Mouse (Mus musculus): ENCODE data around the gene Sez6l2. TPM values are rescaled to one million over a fixed set of nuclear protein-coding genes. Genes with fewer than 3 reads are reported as not detected.
"Not testable (repeated sequence)": the region's sequence is repeated elsewhere in the genome, so short reads cannot be mapped to it uniquely, and the experiment has no call there.

Sez6l2 gene
- 0.72 and 1.2 TPM in 2 replicates for polyA plus RNA-seq (2016; fragmentation: Nextera tagmentation; extraction: Ambion mirVana)

GRCm38 (mm10) chr7:126949793-126950646, at the start of gene Sez6l2:
Gene Sez6l2, plus strand, starts transcription at chr7:126950563.
- Histone ChIP-seq H3K4me3 (peak within 1 kb of the TSS; percentile 62), H3K36me3 (replicated peaks) (peaks cover 15% of the 10 kb centered on the region), H3K27ac (peak within 1 kb of the TSS; percentile 54; the same call in 1 of the 2 replicates), H3K27me3 (ENCODE audit: poor library complexity, severe bottlenecking) (peaks cover 58% of the 10 kb centered on the region), H3K9me3 (no peaks in the 10 kb centered on the region), H3K4me1 (peaks cover 29% of the 10 kb centered on the region)
- DNase-seq (ENCODE audit: extremely low spot score, low spot score): peak; percentile 92
- WGBS: under 1% methylated on average over 42 of the region's 42 CpGs

DNA sequence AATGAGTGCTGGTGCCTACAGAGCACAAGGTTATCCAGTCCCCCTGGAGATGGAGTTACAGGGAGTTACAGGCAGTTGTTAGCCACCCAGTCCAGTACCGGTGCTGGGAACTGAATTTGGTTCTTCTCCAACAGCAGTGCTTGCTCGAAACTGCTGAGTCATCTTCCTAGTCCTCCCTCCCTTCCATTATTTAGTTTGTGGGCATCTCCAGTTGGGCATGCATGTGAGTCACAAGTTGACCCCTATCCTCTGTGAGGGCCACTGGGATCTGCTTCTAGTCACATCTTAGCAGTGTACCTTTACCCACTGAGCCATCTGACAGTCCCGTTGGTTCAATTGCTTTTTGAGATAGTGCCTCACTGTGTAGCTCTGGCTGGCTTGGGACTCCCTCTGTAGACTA, 44.8 kb upstream of the Sez6l2 start:
- Histone ChIP-seq H3K27ac (no peak overlapping the region), H3K27me3 (ENCODE audit: poor library complexity, severe bottlenecking) (no peaks in the 10 kb centered on the region), H3K36me3 (replicated peaks) (no peaks in the 10 kb centered on the region), H3K4me1 (no peaks in the 10 kb centered on the region), H3K9me3 (no peaks in the 10 kb centered on the region), H3K4me3 (no peak overlapping the region)
- 78% methylated on average over 3 of the region's 3 CpGs for WGBS
- no peak for DNase-seq (ENCODE audit: extremely low spot score, low spot score)

GRCm38 (mm10) chr7:126914844-126915243, 35.5 kb upstream of the Sez6l2 start:
- H3K27me3 ChIP-seq (ENCODE audit: poor library complexity, severe bottlenecking): no peaks in the 10 kb centered on the region
- WGBS: 93% methylated on average over 3 of the region's 3 CpGs
- no peaks in the 10 kb centered on the region for H3K9me3 ChIP-seq
- DNase-seq (ENCODE audit: extremely low spot score, low spot score): no peak
- H3K27ac ChIP-seq: no peak overlapping the region
- H3K4me3 ChIP-seq: no peak overlapping the region
- no peaks in the 10 kb centered on the region for H3K36me3 ChIP-seq (replicated peaks)
- peaks cover 3% of the 10 kb centered on the region; the same call in 1 of the 2 replicates for H3K4me1 ChIP-seq

DNA sequence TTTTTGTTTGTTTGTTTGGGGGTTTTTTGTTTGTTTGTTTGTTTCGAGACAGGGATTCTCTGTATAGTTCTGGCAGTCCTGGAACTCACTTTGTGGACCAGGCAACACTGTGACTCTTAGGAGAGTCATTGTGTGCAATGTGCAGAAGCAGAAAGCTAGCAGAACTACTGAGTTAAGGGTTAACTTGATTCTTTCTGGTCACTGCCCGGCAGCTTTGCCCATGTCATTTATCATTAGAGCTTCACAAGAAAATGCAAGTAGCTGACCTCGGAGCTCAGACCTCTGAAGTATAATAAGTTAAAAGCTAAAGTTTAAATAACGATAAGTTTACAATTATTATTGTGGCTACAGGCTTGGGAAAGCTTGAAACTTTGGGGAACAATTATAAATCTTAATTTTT, 32.0 kb upstream of the Sez6l2 start:
- peaks cover 21% of the 10 kb centered on the region for H3K4me1 ChIP-seq
- 60% methylated on average over 4 of the region's 4 CpGs for WGBS
- H3K4me3 ChIP-seq; H3K9me3 ChIP-seq; H3K27me3 ChIP-seq (ENCODE audit: poor library complexity, severe bottlenecking); DNase-seq (ENCODE audit: extremely low spot score, low spot score); H3K27ac ChIP-seq; H3K36me3 ChIP-seq (replicated peaks): not testable (repeated sequence)

DNA sequence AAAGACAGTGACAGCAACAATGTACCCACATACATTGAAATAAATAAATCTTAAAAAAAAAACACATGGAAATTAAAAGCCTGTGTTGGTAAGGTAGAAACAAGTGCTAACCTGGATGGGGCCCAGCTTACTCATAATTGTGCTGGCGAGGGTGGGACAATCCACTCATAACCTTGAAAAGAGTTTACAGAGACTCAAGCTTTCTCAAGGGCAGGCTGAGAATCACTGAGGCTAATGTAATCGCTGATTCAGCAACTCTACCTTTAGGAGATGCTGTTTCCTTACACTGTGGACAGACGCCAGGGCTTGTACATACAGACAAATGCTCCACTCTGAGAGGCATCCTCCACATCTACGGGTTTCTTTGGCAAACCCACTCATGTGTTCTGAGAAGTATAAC, 30.4 kb upstream of the Sez6l2 start:
- 93% methylated on average over 4 of the region's 4 CpGs for WGBS

GRCm38 (mm10) chr7:126921563-126921962, 28.8 kb upstream of the Sez6l2 start:
- Histone ChIP-seq H3K4me1 (peaks cover 28% of the 10 kb centered on the region), H3K27me3 (ENCODE audit: poor library complexity, severe bottlenecking) (no peaks in the 10 kb centered on the region), H3K27ac (peak overlapping the region; percentile 81), H3K4me3 (peak overlapping the region; percentile 28; the same call in 1 of the 2 replicates), H3K9me3 (no peaks in the 10 kb centered on the region), H3K36me3 (replicated peaks) (no peaks in the 10 kb centered on the region)
- no peak for DNase-seq (ENCODE audit: extremely low spot score, low spot score)
- WGBS: 86% methylated on average over 2 of the region's 2 CpGs

More for the DNA sequence above, 30.4 kb upstream of the Sez6l2 start:
- DNase-seq (ENCODE audit: extremely low spot score, low spot score): no peak
- Histone ChIP-seq H3K27me3 (ENCODE audit: poor library complexity, severe bottlenecking) (no peaks in the 10 kb centered on the region), H3K36me3 (replicated peaks) (no peaks in the 10 kb centered on the region), H3K9me3 (no peaks in the 10 kb centered on the region), H3K27ac (no peak overlapping the region), H3K4me3 (no peak overlapping the region), H3K4me1 (peaks cover 28% of the 10 kb centered on the region)

- Histone ChIP-seq H3K4me1 (peaks cover 28% of the 10 kb centered on the region), H3K9me3 (no peaks in the 10 kb centered on the region), H3K36me3 (replicated peaks) (no peaks in the 10 kb centered on the region), H3K4me3 (peak within 1 kb of the TSS; percentile 28), H3K27me3 (ENCODE audit: poor library complexity, severe bottlenecking) (no peaks in the 10 kb centered on the region), H3K27ac (peak within 1 kb of the TSS; percentile 81)
- 67% methylated on average over 5 of the region's 5 CpGs for WGBS
- DNase-seq (ENCODE audit: extremely low spot score, low spot score): no peak
Measured at GRCm38 (mm10) chr7:126922624-126923060, 27.7 kb upstream of the Sez6l2 start, which contains the start of gene Tmem219. Gene Tmem219, minus strand, starts transcription at chr7:126922917.

DNA sequence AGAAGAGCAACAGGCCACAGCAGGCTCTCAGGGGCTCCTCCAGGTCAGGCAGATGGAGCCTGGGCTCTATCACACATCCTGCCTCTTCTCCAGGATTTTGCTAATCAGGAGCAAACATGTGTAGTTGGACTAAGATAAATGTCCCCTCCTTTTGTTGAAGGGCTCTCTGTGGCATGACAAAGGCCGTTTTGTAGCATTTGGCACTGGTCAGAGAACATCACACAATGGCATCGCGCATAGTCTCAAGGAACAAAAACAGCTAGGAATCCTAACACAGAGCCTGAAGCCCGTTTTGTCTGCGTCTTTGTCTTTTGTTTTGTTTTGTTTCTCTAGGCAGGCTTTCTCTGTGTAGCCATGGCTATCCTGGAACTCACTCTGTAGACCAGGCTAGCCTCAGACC, 26.4 kb upstream of the Sez6l2 start:
- H3K9me3 ChIP-seq: no peaks in the 10 kb centered on the region
- 72% methylated on average over 5 of the region's 5 CpGs for WGBS

GRCm38 (mm10) chr7:126926299-126926698, 24.1 kb upstream of the Sez6l2 start:
- Histone ChIP-seq H3K27ac (no peak overlapping the region), H3K27me3 (ENCODE audit: poor library complexity, severe bottlenecking) (no peaks in the 10 kb centered on the region), H3K9me3 (no peaks in the 10 kb centered on the region), H3K4me1 (peaks cover 46% of the 10 kb centered on the region), H3K4me3 (no peak overlapping the region), H3K36me3 (replicated peaks) (peaks cover 13% of the 10 kb centered on the region)
- DNase-seq (ENCODE audit: extremely low spot score, low spot score): no peak
- WGBS: 59% methylated on average over 3 of the region's 3 CpGs

More for the DNA sequence above, 26.4 kb upstream of the Sez6l2 start:
- H3K4me3 ChIP-seq: no peak overlapping the region
- no peaks in the 10 kb centered on the region for H3K36me3 ChIP-seq (replicated peaks)
- H3K27ac ChIP-seq: peak overlapping the region; percentile 67
- H3K4me1 ChIP-seq: peaks cover 32% of the 10 kb centered on the region
- H3K27me3 ChIP-seq (ENCODE audit: poor library complexity, severe bottlenecking): no peaks in the 10 kb centered on the region
- no peak for DNase-seq (ENCODE audit: extremely low spot score, low spot score)

DNA sequence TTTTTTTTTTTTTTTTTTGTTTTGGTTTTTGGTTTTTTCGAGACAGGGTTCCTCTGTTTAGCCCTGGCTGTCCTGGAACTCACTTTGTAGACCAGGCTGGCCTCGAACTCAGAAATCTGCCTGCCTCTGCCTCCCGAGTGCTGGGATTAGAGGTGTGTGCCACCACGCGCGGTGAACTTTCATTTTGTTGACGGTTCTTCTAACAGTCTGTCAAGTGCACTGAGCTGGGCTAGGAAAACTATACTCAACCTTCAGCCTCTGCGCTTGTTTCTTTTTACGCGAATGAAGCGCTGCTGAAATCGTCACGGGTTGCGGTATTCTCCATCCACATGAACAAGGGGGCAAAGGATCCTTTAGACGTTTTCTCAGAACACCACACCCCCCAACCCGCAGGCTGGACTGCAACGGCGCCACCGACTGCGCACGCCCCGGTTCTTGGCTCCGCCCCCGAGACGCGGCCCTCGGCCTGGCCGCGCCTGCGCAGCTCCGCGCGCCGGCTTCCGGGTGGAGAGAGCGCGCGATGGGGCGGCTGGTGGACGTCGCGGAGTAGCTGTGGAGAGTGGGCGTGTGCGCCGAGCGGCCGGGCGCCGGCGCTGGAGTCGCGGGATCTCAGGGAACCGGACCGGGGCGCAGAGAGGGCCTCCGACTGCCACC, 21.9 kb upstream of the Sez6l2 start, which contains the start of gene Kctd13:
Gene Kctd13 (plus strand): TSS at position 496 of the 654 bp plus-strand sequence.
- Histone ChIP-seq H3K4me1 (peaks cover 32% of the 10 kb centered on the region), H3K9me3 (no peaks in the 10 kb centered on the region), H3K4me3 (peak within 1 kb of the TSS; percentile 70), H3K36me3 (replicated peaks) (peaks cover 34% of the 10 kb centered on the region), H3K27me3 (ENCODE audit: poor library complexity, severe bottlenecking) (no peaks in the 10 kb centered on the region), H3K27ac (peak within 1 kb of the TSS; percentile 87)
- 6% methylated on average over 56 of the region's 56 CpGs for WGBS
- DNase-seq (ENCODE audit: extremely low spot score, low spot score): peak; percentile 88

DNA sequence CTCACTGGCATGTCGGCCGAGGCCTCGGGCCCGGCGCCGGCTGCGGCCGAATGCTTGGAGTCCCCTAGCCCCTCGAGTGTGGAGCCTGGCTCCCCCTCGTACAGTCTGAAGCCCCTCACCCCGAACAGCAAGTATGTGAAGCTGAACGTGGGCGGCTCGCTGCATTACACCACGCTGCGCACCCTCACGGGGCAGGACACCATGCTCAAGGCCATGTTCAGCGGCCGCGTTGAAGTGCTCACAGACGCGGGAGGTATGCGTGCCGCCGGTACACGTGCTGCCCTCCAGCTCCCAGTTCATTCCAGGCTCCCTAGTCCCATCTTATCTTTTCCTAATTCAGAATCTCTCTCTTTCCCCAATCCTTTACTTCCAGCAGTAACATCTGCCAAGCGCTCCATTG, 21.3 kb upstream of the Sez6l2 start:
- DNase-seq (ENCODE audit: extremely low spot score, low spot score): no peak
- no peaks in the 10 kb centered on the region for H3K27me3 ChIP-seq (ENCODE audit: poor library complexity, severe bottlenecking)
- peaks cover 38% of the 10 kb centered on the region for H3K36me3 ChIP-seq (replicated peaks)
- WGBS: under 1% methylated on average over 27 of the region's 27 CpGs
- H3K27ac ChIP-seq: peak overlapping the region; percentile 87
- H3K4me3 ChIP-seq: peak overlapping the region; percentile 70
- peaks cover 28% of the 10 kb centered on the region for H3K4me1 ChIP-seq
- no peaks in the 10 kb centered on the region for H3K9me3 ChIP-seq

DNA sequence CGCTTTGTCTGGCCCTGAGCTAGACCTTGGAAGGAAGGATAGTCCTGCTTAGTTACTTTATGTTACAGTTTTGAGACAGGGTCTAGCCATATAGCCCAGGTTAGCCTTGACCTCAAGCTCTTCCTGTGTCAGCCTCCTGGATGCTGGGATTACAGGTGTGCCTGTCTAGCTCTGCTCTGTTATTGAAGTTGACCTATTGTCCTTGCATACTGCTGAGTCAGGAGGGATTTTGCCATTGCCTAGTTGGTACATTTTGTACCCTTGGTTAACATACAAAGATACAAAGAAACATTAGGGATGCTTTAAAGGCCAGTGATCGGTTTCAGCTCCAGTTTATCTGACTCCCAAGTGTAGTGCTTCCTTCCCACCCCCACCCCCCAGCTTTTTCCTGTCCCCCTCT, 17.7 kb upstream of the Sez6l2 start:
- Histone ChIP-seq H3K4me3 (no peak overlapping the region), H3K4me1 (peaks cover 25% of the 10 kb centered on the region), H3K27me3 (ENCODE audit: poor library complexity, severe bottlenecking) (no peaks in the 10 kb centered on the region), H3K9me3 (no peaks in the 10 kb centered on the region), H3K36me3 (replicated peaks) (peaks cover 74% of the 10 kb centered on the region), H3K27ac (no peak overlapping the region)
- WGBS: 87% methylated on average over 2 of the region's 2 CpGs
- DNase-seq (ENCODE audit: extremely low spot score, low spot score): no peak

DNA sequence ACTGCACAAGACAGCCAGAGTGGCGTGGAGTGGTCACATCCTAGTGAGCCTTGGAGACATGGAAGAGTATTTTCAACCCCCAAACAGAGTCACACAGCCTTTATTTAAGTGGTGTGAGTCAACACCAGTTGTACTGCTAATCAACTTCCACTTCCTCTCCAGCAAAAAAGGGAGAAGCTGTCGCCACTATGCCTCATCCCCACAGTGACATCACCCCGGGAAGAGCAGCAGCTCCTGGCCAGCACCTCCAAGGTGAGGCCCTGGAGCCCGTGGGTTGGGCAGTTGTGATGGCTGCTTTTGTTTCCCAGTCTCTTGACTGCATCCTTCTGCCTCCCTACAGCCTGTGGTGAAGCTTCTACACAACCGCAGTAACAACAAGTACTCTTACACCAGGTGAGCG, 9.2 kb upstream of the Sez6l2 start:
- no peaks in the 10 kb centered on the region for H3K9me3 ChIP-seq
- peaks cover 10% of the 10 kb centered on the region; the same call in 1 of the 2 replicates for H3K4me1 ChIP-seq
- H3K36me3 ChIP-seq (replicated peaks): peaks cover 84% of the 10 kb centered on the region
- WGBS: 50% methylated on average over 6 of the region's 6 CpGs
- H3K4me3 ChIP-seq: no peak overlapping the region
- H3K27ac ChIP-seq: no peak overlapping the region
- no peaks in the 10 kb centered on the region for H3K27me3 ChIP-seq (ENCODE audit: poor library complexity, severe bottlenecking)
- no peak for DNase-seq (ENCODE audit: extremely low spot score, low spot score)

All from forebrain, embryonic 10.5 days (tissue).